Mouse (Mus musculus) thymus, adult 18-20 months (tissue): ENCODE measurements around the gene Polk.

Source experiments
- DNase-seq, 2 experiments: peaks; one replicate each; pipeline ENCODE4 v3.0.0; 2022; ENCODE audit warnings: mixed read lengths in 2 of 2

Gene Polk

GRCm38 (mm10) chr13:96542081-96542889 is at the start of gene Polk, which contains the start of gene Col4a3bp:
Gene Polk, minus strand, starts transcription at chr13:96542579.
Gene Col4a3bp, plus strand, starts transcription at chr13:96542618.
- peak; percentile 93 to 95 for DNase-seq

DNA sequence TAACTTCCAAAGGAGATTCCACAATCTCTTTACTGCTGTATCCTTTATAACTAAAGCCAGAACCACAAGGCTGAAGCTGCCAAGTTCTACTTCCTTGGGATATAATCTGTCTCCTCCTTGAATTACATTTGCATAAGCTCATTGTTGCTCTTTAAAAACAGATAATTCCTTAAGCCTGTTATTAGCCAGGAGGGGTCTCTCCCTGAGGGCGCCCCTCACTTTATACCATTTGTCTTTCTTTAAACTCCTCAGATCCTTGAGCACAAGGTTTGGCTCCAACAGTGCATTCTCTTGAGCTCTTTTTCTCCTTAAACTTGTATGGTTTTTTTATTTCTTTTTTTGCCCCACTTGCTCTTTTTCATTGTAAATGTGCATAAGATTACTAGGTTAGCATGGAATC is 46.3 kb upstream of the Polk start:
- no peak for DNase-seq

DNA sequence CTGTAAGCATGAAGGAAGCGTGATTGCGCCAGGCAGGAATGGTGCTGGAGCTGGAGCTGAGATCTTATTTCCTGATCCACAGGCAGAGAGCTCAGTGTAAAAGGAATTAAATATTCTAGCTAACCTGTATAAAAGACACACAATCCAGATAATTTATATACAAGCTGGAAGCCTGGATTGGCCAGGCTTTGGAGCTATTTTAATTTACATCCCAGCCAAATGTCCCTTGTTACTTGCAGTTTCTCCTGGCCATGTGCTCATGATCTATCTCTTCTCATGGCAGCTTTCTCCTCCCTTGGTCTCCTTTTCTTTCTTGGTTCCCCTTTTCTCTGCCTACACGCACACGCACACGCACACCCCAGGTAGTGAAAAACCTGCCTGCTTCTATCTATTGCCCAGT is 44.2 kb upstream of the Polk start:
- no peak for DNase-seq

GRCm38 (mm10) chr13:96584201-96584600 is 41.8 kb upstream of the Polk start:
- DNase-seq, result no peak

- DNase-seq, result no peak
Observed at GRCm38 (mm10) chr13:96579979-96580378, 37.6 kb upstream of the Polk start.

GRCm38 (mm10) chr13:96579104-96579503 is 36.7 kb upstream of the Polk start:
- DNase-seq, result no peak

GRCm38 (mm10) chr13:96574170-96574569 is 31.8 kb upstream of the Polk start:
- no peak for DNase-seq

DNA sequence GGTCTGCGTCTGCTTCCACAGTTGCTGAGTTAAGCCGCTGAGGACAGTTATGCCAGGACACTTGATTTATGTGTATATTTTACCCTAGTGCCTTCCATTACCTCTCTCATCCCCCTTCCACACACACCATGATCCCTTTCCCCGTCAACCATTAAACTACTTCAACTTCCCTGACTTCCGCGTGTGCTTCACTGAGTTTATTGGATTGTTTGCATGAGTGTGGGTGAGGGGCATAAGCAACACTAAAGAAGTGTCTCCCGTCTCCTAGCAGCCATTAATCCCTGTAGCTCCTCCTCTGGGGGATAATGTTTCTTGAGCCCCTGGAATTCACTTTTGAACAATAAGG is 28.6 kb upstream of the Polk start:
- no peak for DNase-seq

DNA sequence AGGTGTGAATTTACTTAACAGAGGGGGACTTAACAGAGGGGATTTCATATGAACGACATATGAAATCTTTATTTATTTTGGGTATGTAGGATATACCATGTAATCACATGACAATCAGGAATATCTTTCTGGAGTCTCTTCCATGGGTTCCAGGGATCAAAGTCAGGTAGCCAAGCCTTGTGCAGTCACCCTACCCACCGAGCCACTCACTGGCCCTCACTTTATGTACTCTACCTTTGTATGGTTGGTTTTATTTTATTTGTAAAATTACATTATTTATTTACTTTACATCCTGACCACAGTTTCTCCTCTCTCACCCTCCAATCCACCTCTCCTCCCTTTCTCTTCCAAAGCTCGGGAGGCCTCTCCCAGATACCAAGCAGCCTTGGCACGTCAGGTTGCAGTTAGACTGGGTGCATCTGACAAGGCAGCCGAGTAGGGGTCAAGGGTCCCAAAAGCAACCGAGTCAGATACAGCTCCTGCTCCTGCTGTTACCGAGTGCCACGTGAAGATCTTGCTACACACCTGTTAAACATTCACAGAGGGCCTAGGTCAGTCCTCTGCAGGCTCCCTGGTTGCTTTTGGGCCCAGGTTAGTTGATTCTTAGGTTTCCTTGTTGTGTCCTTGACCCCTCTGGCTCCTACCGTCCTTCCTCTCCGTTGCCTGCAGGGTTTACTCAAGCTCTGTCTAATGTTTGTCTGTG is 28.1 kb upstream of the Polk start:
- no peak for DNase-seq

DNA sequence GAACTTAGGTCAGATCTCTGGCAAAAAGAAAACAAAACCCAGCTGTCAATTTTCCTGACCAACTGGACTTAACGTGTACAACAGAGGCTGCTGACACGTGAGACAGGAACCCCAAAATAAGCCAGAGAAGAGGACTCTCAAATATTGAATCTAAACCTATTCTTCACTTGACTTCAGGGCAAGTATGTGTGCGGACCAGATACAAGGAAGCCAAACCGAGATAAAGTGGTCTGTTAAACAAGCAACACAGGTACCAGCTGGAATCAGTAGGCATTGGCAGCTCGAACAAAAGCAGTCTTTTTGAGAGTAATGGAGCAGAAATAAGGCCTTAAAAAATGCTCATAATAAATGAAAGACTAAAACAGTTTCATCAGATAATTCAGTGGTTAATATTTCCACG is 25.6 kb upstream of the Polk start:
- DNase-seq, result no peak

DNA sequence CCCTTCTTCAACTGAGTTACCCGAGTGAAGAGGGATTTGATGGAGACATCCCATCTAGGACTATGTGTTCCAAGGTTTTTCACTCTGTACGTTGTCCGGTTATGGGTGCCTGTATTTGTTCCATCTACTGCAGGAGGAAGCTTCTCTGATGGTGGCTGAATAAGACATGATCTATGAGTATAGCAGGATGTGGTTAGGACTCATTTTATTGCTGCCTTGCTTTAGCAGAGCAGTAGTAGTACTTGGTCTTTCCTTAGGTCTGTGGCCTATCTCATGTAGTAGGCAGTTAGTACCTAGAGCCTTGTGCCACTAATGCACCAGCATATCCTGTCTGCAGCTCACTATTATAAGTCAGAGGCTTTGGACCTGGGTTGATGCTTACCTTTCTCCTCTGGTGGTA is 12.7 kb upstream of the Polk start:
- DNase-seq, result no peak

DNA sequence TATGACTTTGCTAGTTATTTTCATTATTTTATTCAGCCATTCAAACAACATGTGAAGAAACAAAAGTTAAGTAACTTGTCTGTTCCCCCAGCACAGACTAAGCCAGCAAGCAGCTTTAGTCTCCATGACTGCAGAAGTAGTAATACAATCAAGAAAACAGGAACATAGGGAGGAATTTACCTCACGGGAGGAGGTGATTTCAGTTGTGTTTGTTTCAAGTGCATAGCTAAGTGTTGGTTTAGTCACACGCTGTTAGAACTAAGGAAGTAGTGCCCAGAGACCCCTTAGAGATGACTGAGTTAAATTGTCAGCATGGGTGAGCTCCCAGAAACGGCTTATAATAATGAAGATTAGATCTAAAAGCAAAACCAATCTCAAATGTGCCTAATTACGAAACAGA is 5.6 kb upstream of the Polk start:
- no peak for DNase-seq

GRCm38 (mm10) chr13:96547250-96547649 is 4.9 kb upstream of the Polk start:
- no peak for DNase-seq

- DNase-seq, result no peak
Observed at GRCm38 (mm10) chr13:96544506-96544905, 2.1 kb upstream of the Polk start.

DNA sequence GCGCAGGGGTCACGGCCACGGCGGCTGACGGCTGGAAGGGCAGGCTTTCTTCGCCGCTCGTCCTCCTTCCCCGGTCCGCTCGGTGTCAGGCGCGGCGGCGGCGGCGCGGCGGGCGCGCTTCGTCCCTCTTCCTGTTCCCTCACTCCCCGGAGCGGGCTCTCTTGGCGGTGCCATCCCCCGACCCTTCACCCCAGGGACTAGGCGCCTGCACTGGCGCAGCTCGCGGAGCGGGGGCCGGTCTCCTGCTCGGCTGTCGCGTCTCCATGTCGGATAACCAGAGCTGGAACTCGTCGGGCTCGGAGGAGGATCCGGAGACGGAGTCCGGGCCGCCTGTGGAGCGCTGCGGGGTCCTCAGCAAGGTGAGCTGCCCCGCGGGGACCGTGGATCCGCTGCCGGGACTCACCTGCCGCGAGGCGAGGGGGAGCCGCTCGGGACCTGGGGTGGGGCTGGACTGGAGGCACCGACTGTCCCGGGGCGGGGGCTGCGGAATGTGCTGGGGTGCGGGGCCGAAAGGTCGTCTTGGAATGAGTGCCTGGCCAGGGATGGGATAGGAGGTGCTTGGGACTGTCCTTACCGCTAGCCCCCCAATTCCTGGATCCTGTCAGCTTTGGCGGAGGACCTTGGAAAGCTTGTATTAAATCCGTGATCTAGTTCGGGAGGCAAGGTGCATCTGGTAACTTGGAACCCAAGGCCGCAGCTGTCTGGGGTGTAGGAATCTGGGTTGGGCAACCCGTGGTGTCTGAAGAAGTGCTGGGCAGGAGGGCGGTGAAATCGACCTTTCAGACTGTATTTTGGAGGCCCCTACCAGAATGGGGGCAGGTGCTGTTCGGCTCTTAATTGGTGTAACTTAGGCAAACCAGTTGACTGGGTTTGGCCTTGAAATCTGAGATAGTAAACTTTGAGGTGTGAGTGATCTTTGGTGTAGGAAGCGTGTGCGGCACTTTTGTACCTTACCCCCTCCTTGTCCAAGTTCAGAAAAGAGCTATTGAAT is 817 bp upstream of the Polk start:
- peak; percentile 62 to 68 for DNase-seq

DNA sequence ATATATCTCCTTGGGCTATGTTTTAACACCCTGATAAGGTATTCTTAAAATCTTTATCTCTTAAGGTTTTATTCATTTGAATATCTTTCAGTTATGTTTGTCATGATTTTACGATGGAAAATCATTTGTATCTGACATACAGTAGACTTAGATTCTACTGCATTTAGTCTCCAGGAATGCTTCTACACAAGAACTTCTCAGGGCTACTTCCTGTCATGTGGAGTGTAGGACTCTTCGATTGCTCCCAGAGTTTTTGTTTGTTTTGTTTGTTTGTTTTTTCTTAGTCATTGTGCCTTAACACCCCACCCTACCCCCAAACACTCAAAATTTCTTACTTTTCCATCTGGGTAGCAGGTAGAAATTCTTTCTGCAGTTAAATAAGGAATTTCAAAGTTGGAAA is 998 bp downstream of the Polk start:
- DNase-seq, result no peak

- DNase-seq, result no peak
Observed at GRCm38 (mm10) chr13:96538103-96538502, 4.3 kb downstream of the Polk start.

GRCm38 (mm10) chr13:96536821-96537572 is 5.4 kb downstream of the Polk start:
- DNase-seq, result no peak

- DNase-seq, result no peak
Observed at GRCm38 (mm10) chr13:96533742-96534141, 8.6 kb downstream of the Polk start.

DNA sequence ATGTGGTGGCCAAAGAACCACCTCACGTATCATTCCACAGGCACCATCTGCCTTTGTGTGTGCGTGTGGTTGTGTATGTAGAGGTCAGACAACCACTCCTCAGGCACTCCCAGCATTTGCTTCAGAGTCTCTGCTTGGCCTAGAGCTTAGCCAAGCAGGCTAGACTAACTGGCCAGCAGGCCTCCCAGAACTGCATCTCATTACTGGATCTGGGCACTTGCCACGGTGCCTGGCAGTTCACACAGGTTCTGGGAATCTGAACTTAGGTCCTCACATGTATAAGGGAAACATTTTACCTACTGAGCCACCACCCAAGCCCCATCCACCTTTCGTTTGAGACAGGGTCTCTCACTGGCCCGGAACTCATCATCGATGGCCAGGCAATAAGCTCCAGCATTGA is 10.2 kb downstream of the Polk start:
- DNase-seq, result no peak

DNA sequence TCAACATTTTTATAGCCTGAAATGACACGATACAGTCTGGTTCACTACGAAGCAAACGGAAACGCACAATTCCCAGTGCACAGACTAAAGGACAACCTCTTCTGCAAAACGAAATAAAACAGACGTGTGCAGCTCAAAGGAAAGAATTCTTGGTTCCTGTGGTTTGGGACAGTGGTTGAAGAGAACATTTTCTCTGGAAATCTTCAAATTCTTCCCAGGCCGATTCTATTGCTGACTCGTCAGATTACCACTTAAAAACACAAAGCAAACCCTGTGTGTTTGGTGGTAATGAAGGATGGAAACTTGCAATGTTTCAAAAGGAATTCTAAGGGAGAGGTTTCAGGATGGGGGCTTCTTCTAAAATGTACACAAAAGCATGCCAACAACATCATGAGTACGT is 12.3 kb downstream of the Polk start:
- no peak for DNase-seq

GRCm38 (mm10) chr13:96529542-96529941 is 12.8 kb downstream of the Polk start:
- DNase-seq, result no peak
